Comparison of ENCODE assay signal across 22 mouse cellular contexts in genomic region chr3:145854427-145854826, GRCm38 (mm10).
DNase-seq lines count a peak whose midpoint lies in the region; ATAC-seq and TF ChIP-seq lines count a peak whose summit lies in the region.
"Had no signal": no experiment of that assay in that cellular context is flagged by ENCODE, and none has a peak within 500 bp of the region (broad histone marks: within the 10 kb centered on the region; RNA-seq: fewer than 3 reads in every experiment).

No protein-coding gene starts in this region.

- H3K4me2 ChIP-seq in hindbrain, embryonic 11.5 days (replicated peaks; ENCODE audit: low read depth, low read length), result no peak overlapping the region
- H3K4me2 ChIP-seq in hindbrain, embryonic 13.5 days, result no peak overlapping the region
- H3K4me2 ChIP-seq in midbrain, embryonic 13.5 days (replicated peaks), result no peak overlapping the region
- H3K4me2 ChIP-seq in neural tube, embryonic 15.5 days, result no peak overlapping the region
- H3K4me2 ChIP-seq: heart, embryonic 12.5 days; limb, embryonic 15.5 days had no signal

- peak; percentile 45 for ATAC-seq in hindbrain, embryonic 11.5 days (ENCODE audit: low FRiP score)
- ATAC-seq in hindbrain, embryonic 13.5 days (ENCODE audit: low FRiP score), result peak; percentile 90
- peak; percentile 93 for ATAC-seq in midbrain, embryonic 13.5 days
- ATAC-seq in neural tube, embryonic 15.5 days (ENCODE audit: low FRiP score), result peak; percentile 38; the same call in 1 of the 2 replicates
- ATAC-seq: liver, postnatal 0 days had no signal

- H3K9me3 ChIP-seq in hindbrain, embryonic 11.5 days (ENCODE audit: control insufficient read depth, low read length), result no peaks in the 10 kb centered on the region
- peaks cover 4% of the 10 kb centered on the region; the same call in 1 of the 2 replicates for H3K9me3 ChIP-seq in hindbrain, embryonic 10.5 days
- peaks cover 7% of the 10 kb centered on the region; the same call in 1 of the 2 replicates for H3K9me3 ChIP-seq in hindbrain, embryonic 13.5 days
- peaks cover 4% of the 10 kb centered on the region; the same call in 1 of the 2 replicates for H3K9me3 ChIP-seq in midbrain, embryonic 13.5 days
- no peaks in the 10 kb centered on the region for H3K9me3 ChIP-seq in neural tube, embryonic 15.5 days (replicated peaks)
- H3K9me3 ChIP-seq: heart, embryonic 12.5 days had no signal

- no peaks in the 10 kb centered on the region for H3K27me3 ChIP-seq in hindbrain, embryonic 11.5 days (ENCODE audit: control insufficient read depth, insufficient read depth, low read length)
- no peaks in the 10 kb centered on the region for H3K27me3 ChIP-seq in hindbrain, embryonic 10.5 days (ENCODE audit: insufficient read depth, poor library complexity, severe bottlenecking)
- no peaks in the 10 kb centered on the region for H3K27me3 ChIP-seq in hindbrain, embryonic 13.5 days
- no peaks in the 10 kb centered on the region for H3K27me3 ChIP-seq in midbrain, embryonic 13.5 days
- no peaks in the 10 kb centered on the region for H3K27me3 ChIP-seq in neural tube, embryonic 15.5 days (replicated peaks)
- H3K27me3 ChIP-seq: CH12.LX; heart, embryonic 12.5 days; limb, embryonic 15.5 days had no signal

- 78% methylated on average over 5 of the region's 5 CpGs for WGBS in hindbrain, embryonic 11.5 days
- 77% methylated on average over 5 of the region's 5 CpGs for WGBS in hindbrain, embryonic 10.5 days
- WGBS in hindbrain, embryonic 13.5 days, result 56% methylated on average over 5 of the region's 5 CpGs
- WGBS in midbrain, embryonic 13.5 days, result 43% methylated on average over 5 of the region's 5 CpGs
- 46% methylated on average over 5 of the region's 5 CpGs for whole genome bisulfite sequencing in neural tube, embryonic 15.5 days

- intact Hi-C loops in gastrocnemius, adult 2 months (cut with DNase I), result no loop called here

- DNase-seq in hindbrain, embryonic 11.5 days (ENCODE audit: low spot score), result peak; percentile 12
- DNase-seq in hindbrain, embryonic 10.5 days (ENCODE audit: low spot score), result no peak
- DNase-seq in layer of hippocampus, adult 2 months (ENCODE audit: low spot score in 2 of 2), result no peak
- no peak for DNase-seq in gastrocnemius, adult 2 months
- DNase-seq in urinary bladder, postnatal 25 days (ENCODE audit: low spot score), result no peak
- DNase-seq: adrenal gland, adult 2 months; cerebellum, postnatal 25 days; heart, postnatal 36 days; kidney, adult 11 months; kidney, postnatal 10 days; layer of hippocampus, adult 9-11 months; liver, postnatal 0 days; lung, postnatal 14 days; right cerebral cortex, postnatal 25 days; thymus, postnatal 4 days had no signal

- no peaks in the 10 kb centered on the region for H3K4me1 ChIP-seq in hindbrain, embryonic 11.5 days (replicated peaks; ENCODE audit: control insufficient read depth, insufficient read depth, low read length)
- 0 out of 2 replicates have a peak, but pooled peaks cover 4% of the 10 kb centered on the region for H3K4me1 ChIP-seq in hindbrain, embryonic 10.5 days (replicated peaks)
- H3K4me1 ChIP-seq in hindbrain, embryonic 13.5 days (replicated peaks), result peaks cover 11% of the 10 kb centered on the region
- peaks cover 9% of the 10 kb centered on the region for H3K4me1 ChIP-seq in midbrain, embryonic 13.5 days (replicated peaks)
- no peaks in the 10 kb centered on the region for H3K4me1 ChIP-seq in neural tube, embryonic 15.5 days
- H3K4me1 ChIP-seq: limb, embryonic 15.5 days had no signal

- no peak overlapping the region for H3K4me3 ChIP-seq in hindbrain, embryonic 11.5 days (ENCODE audit: low read depth, low read length)
- no peak overlapping the region for H3K4me3 ChIP-seq in hindbrain, embryonic 10.5 days
- no peak overlapping the region for H3K4me3 ChIP-seq in hindbrain, embryonic 13.5 days
- H3K4me3 ChIP-seq in midbrain, embryonic 13.5 days (replicated peaks), result no peak overlapping the region
- H3K4me3 ChIP-seq in neural tube, embryonic 15.5 days (replicated peaks), result no peak overlapping the region
- no peak overlapping the region for H3K4me3 ChIP-seq in layer of hippocampus, adult 2 months
- H3K4me3 ChIP-seq in gastrocnemius, adult 2 months, result no peak overlapping the region
- H3K4me3 ChIP-seq: erythroblast, embryonic 14.5 days; heart, embryonic 12.5 days; limb, embryonic 15.5 days had no signal

- H3K9ac ChIP-seq in hindbrain, embryonic 11.5 days (ENCODE audit: low read depth, low read length), result no peak overlapping the region
- no peak overlapping the region for H3K9ac ChIP-seq in hindbrain, embryonic 13.5 days
- H3K9ac ChIP-seq in midbrain, embryonic 13.5 days (replicated peaks), result no peak overlapping the region
- no peak overlapping the region for H3K9ac ChIP-seq in neural tube, embryonic 15.5 days (replicated peaks)
- H3K9ac ChIP-seq: heart, embryonic 12.5 days; limb, embryonic 15.5 days; liver, postnatal 0 days had no signal

- no peak for TF ChIP-seq CTCF in layer of hippocampus, adult 2 months (conservative IDR thresholded peaks at IDR 0.05)
- no peak for TF ChIP-seq CTCF in gastrocnemius, adult 2 months (IDR thresholded peaks at IDR 0.05)

- H3K27ac ChIP-seq in hindbrain, embryonic 11.5 days (ENCODE audit: low read depth, low read length), result no peak overlapping the region
- H3K27ac ChIP-seq in hindbrain, embryonic 10.5 days, result no peak overlapping the region
- H3K27ac ChIP-seq in hindbrain, embryonic 13.5 days, result peak overlapping the region; percentile 65
- peak overlapping the region; percentile 61; the same call in 1 of the 2 replicates for H3K27ac ChIP-seq in midbrain, embryonic 13.5 days
- peak overlapping the region; percentile 47; the same call in 1 of the 2 replicates for H3K27ac ChIP-seq in neural tube, embryonic 15.5 days (replicated peaks)
- H3K27ac ChIP-seq in layer of hippocampus, adult 2 months, result no peak overlapping the region; the same call in 1 of the 2 replicates
- no peak overlapping the region for H3K27ac ChIP-seq in gastrocnemius, adult 2 months
- H3K27ac ChIP-seq: limb, embryonic 15.5 days had no signal

- no peaks in the 10 kb centered on the region for H3K36me3 ChIP-seq in hindbrain, embryonic 11.5 days (ENCODE audit: control insufficient read depth, insufficient read depth, low read length)
- H3K36me3 ChIP-seq in hindbrain, embryonic 10.5 days, result peaks cover 9% of the 10 kb centered on the region; the same call in 1 of the 2 replicates
- H3K36me3 ChIP-seq in hindbrain, embryonic 13.5 days, result no peaks in the 10 kb centered on the region
- peaks cover 5% of the 10 kb centered on the region; the same call in 1 of the 2 replicates for H3K36me3 ChIP-seq in midbrain, embryonic 13.5 days
- peaks cover 8% of the 10 kb centered on the region; the same call in 1 of the 2 replicates for H3K36me3 ChIP-seq in neural tube, embryonic 15.5 days
- H3K36me3 ChIP-seq: heart, embryonic 12.5 days had no signal

Comparison
In these comparisons a context has a peak if more than half of its experiments do, and no peak if none do; other contexts are left out.
1. H3K27ac ChIP-seq: peak in hindbrain, embryonic 13.5 days (single experiment), midbrain, embryonic 13.5 days (single experiment) and neural tube, embryonic 15.5 days (single experiment); none in hindbrain, embryonic 11.5 days (single experiment), hindbrain, embryonic 10.5 days (single experiment), layer of hippocampus, adult 2 months (single experiment) and gastrocnemius, adult 2 months (single experiment).
2. ATAC-seq: peak in every context shown above with its lines; median percentile 93 in midbrain, embryonic 13.5 days; 90 in hindbrain, embryonic 13.5 days; 45 in hindbrain, embryonic 11.5 days; 38 in neural tube, embryonic 15.5 days.